Mouse (Mus musculus) myocyte (in vitro differentiated cells): ENCODE results near the gene Gipr. TPM values are rescaled to one million over a fixed set of nuclear protein-coding genes. Genes with fewer than 3 reads are reported as not detected.

Source experiments
- H3K27me3 ChIP-seq: one replicate; pipeline ENCODE4 v1.6.1; 2011; ENCODE audit not compliant: control insufficient read depth, insufficient read depth, insufficient read length
- H3K36me3 ChIP-seq: one replicate; pipeline ENCODE4 v1.6.1; 2011; ENCODE audit not compliant: control insufficient read depth, insufficient read depth
- H3K4me2 ChIP-seq: one replicate; pipeline ENCODE4 v1.6.1; 2011; ENCODE audit warnings: low read depth, control low read depth
- H3K4me3 ChIP-seq: one replicate; pipeline ENCODE4 v1.5.1; 2011; ENCODE audit warnings: mild to moderate bottlenecking, control low read depth, moderate library complexity
- H3K79me2 ChIP-seq: one replicate; pipeline ENCODE4 v1.6.1; 2011; ENCODE audit not compliant: control insufficient read depth, insufficient read depth
- H3ac ChIP-seq: one replicate; pipeline ENCODE4 v1.6.1; 2011; ENCODE audit not compliant: control insufficient read depth, insufficient read length
- CEBPB ChIP-seq: IDR thresholded peaks from 2 replicates; pipeline ENCODE4 v1.6.1; 2011; ENCODE audit warnings: mild to moderate bottlenecking, moderate library complexity; ENCODE audit not compliant: poor library complexity, insufficient read depth, severe bottlenecking
- E2F4 ChIP-seq: IDR thresholded peaks from one replicate; pipeline ENCODE4 v1.6.1; 2011; ENCODE audit warnings: mild to moderate bottlenecking, control low read depth, moderate library complexity; ENCODE audit not compliant: insufficient read depth
- MAX ChIP-seq: IDR thresholded peaks from one replicate; pipeline ENCODE4 v1.6.1; 2011; ENCODE audit warnings: low read depth, mild to moderate bottlenecking, control low read depth
- MYOD1 ChIP-seq, 3 experiments: IDR thresholded peaks; one replicate each; pipeline ENCODE4 v1.6.1; 2011; ENCODE audit warnings: control low read depth in 2 of 3, low read depth in 2 of 3, mild to moderate bottlenecking in 2 of 3, moderate library complexity in 1 of 3; ENCODE audit not compliant: insufficient read length in 2 of 3, control insufficient read depth in 1 of 3
- MYOG ChIP-seq, 3 experiments: IDR thresholded peaks; one replicate each; pipeline ENCODE4 v1.6.1; 2011; ENCODE audit warnings: control low read depth in 2 of 3, low read depth in 2 of 3, mild to moderate bottlenecking in 2 of 3; ENCODE audit not compliant: insufficient read length in 2 of 3, control insufficient read depth in 1 of 3, insufficient read depth in 1 of 3
- POLR2A ChIP-seq: IDR thresholded peaks from one replicate; pipeline ENCODE4 v1.6.1; 2011; ENCODE audit warnings: low read depth, mild to moderate bottlenecking, control low read depth, moderate library complexity; ENCODE audit not compliant: insufficient read length
- POLR2AphosphoS2 ChIP-seq: IDR thresholded peaks from one replicate; pipeline ENCODE4 v1.6.1; 2011; ENCODE audit warnings: low read depth, control low read depth; ENCODE audit not compliant: insufficient read length
- REST ChIP-seq: IDR thresholded peaks from one replicate; pipeline ENCODE4 v1.6.1; 2011; ENCODE audit warnings: mild to moderate bottlenecking, control low read depth, moderate library complexity; ENCODE audit not compliant: insufficient read depth, insufficient read length
- SRF ChIP-seq: IDR thresholded peaks from one replicate; pipeline ENCODE4 v1.6.1; 2011; ENCODE audit warnings: low read depth; ENCODE audit not compliant: control insufficient read depth, insufficient read length
- TCF12 ChIP-seq: IDR thresholded peaks from one replicate; pipeline ENCODE4 v1.6.1; 2011; ENCODE audit warnings: mild to moderate bottlenecking, control low read depth; ENCODE audit not compliant: poor library complexity, insufficient read depth, severe bottlenecking
- TCF3 ChIP-seq: IDR thresholded peaks from one replicate; pipeline ENCODE4 v1.6.1; 2011; ENCODE audit warnings: low read depth, control low read depth; ENCODE audit not compliant: insufficient read length
- USF1 ChIP-seq: IDR thresholded peaks from one replicate; pipeline ENCODE4 v1.6.1; 2011; ENCODE audit warnings: low read depth, mild to moderate bottlenecking, control low read depth, moderate library complexity
- polyA plus RNA-seq: library from polyadenylated mRNA; unstranded; fragments of >200 nt; fragmentation: generic; extraction: Trizol; gene quantifications from one replicate; pipeline ENCODE4 v1.2.1, GENCODE M21; 2012; ENCODE audit warnings: missing spikeins

Gene Gipr
- polyA plus RNA-seq, 1 experiment = 0.48 TPM

GRCm38 (mm10) chr7:19175708-19176515 is 10.0 kb upstream of the Gipr start, which contains the start of gene Eml2:
Gene Eml2, plus strand, starts transcription at chr7:19176421.
- Histone ChIP-seq H3ac (no peak within 1 kb of the TSS), H3K4me3 (no peak within 1 kb of the TSS)

GRCm38 (mm10) chr7:19172874-19173273 is 6.9 kb upstream of the Gipr start:
- Histone ChIP-seq H3K4me3 (no peak overlapping the region), H3K4me2 (peak overlapping the region; percentile 15), H3K79me2 (no peaks in the 10 kb centered on the region), H3K27me3 (no peaks in the 10 kb centered on the region), H3K36me3 (no peaks in the 10 kb centered on the region), H3ac (no peak overlapping the region)
- no peak for TF ChIP-seq CEBPB
- no peak for TF ChIP-seq SRF
- TF ChIP-seq USF1 = no peak
- no peak for TF ChIP-seq TCF3
- no peak for TF ChIP-seq MYOG (IDR thresholded peaks at IDR 0.05; ENCODE audit: control insufficient read depth in 1 of 3, insufficient read depth in 1 of 3, insufficient read length in 2 of 3, low read depth in 2 of 3)
- no peak for TF ChIP-seq MAX
- TF ChIP-seq E2F4 = no peak
- TF ChIP-seq REST = no peak
- TF ChIP-seq TCF12 = no peak
- no peak for TF ChIP-seq MYOD1 (IDR thresholded peaks at IDR 0.05; ENCODE audit: control insufficient read depth in 1 of 3, insufficient read length in 2 of 3, low read depth in 2 of 3)
- TF ChIP-seq POLR2A = no peak
- no peak for TF ChIP-seq POLR2AphosphoS2

More at GRCm38 (mm10) chr7:19175708-19176515, 10.0 kb upstream of the Gipr start, which contains the start of gene Eml2:
- Histone ChIP-seq H3K36me3 (no peaks in the 10 kb centered on the region), H3K79me2 (no peaks in the 10 kb centered on the region), H3K4me2 (no peak within 1 kb of the TSS), H3K27me3 (no peaks in the 10 kb centered on the region)
- TF ChIP-seq CEBPB = no peak
- peak; percentile 58 for TF ChIP-seq TCF3
- TF ChIP-seq MYOG (IDR thresholded peaks at IDR 0.05; ENCODE audit: control insufficient read depth in 1 of 3, insufficient read depth in 1 of 3, insufficient read length in 2 of 3, low read depth in 2 of 3) = no peak
- no peak for TF ChIP-seq REST
- no peak for TF ChIP-seq MAX
- TF ChIP-seq SRF = no peak
- TF ChIP-seq TCF12 = peak; percentile 76
- TF ChIP-seq MYOD1 (IDR thresholded peaks at IDR 0.05; ENCODE audit: control insufficient read depth in 1 of 3, insufficient read length in 2 of 3, low read depth in 2 of 3) = peak; percentile 92 to 96 (median 96)
- TF ChIP-seq POLR2A = no peak
- TF ChIP-seq USF1 = no peak
- TF ChIP-seq E2F4 = no peak
- TF ChIP-seq POLR2AphosphoS2 = no peak

GRCm38 (mm10) chr7:19171831-19172230 is 5.9 kb upstream of the Gipr start:
- no peaks in the 10 kb centered on the region for H3K36me3 ChIP-seq
- no peak overlapping the region for H3K4me2 ChIP-seq
- no peaks in the 10 kb centered on the region for H3K27me3 ChIP-seq
- no peaks in the 10 kb centered on the region for H3K79me2 ChIP-seq
- H3ac ChIP-seq = no peak overlapping the region
- TF ChIP-seq POLR2A (no peak), TCF3 (no peak), TCF12 (no peak), E2F4 (no peak), SRF (no peak), CEBPB (no peak), MYOG (IDR thresholded peaks at IDR 0.05; ENCODE audit: control insufficient read depth in 1 of 3, insufficient read depth in 1 of 3, insufficient read length in 2 of 3, low read depth in 2 of 3) (no peak), MYOD1 (IDR thresholded peaks at IDR 0.05; ENCODE audit: control insufficient read depth in 1 of 3, insufficient read length in 2 of 3, low read depth in 2 of 3) (no peak), MAX (no peak), REST (no peak), POLR2AphosphoS2 (no peak), USF1 (no peak)
- H3K4me3 ChIP-seq = no peak overlapping the region

GRCm38 (mm10) chr7:19170142-19170541 is 4.2 kb upstream of the Gipr start:
- Histone ChIP-seq H3ac (no peak overlapping the region), H3K27me3 (no peaks in the 10 kb centered on the region), H3K36me3 (no peaks in the 10 kb centered on the region), H3K4me2 (no peak overlapping the region), H3K4me3 (no peak overlapping the region), H3K79me2 (no peaks in the 10 kb centered on the region)
- no peak for TF ChIP-seq E2F4

- Histone ChIP-seq H3K36me3 (no peaks in the 10 kb centered on the region), H3K4me3 (no peak overlapping the region), H3K4me2 (no peak overlapping the region), H3K27me3 (no peaks in the 10 kb centered on the region), H3ac (no peak overlapping the region), H3K79me2 (no peaks in the 10 kb centered on the region)
- TF ChIP-seq USF1 (no peak), POLR2A (no peak), MYOD1 (IDR thresholded peaks at IDR 0.05; ENCODE audit: control insufficient read depth in 1 of 3, insufficient read length in 2 of 3, low read depth in 2 of 3) (no peak), MAX (no peak), E2F4 (no peak), MYOG (IDR thresholded peaks at IDR 0.05; ENCODE audit: control insufficient read depth in 1 of 3, insufficient read depth in 1 of 3, insufficient read length in 2 of 3, low read depth in 2 of 3) (no peak), TCF12 (no peak), CEBPB (no peak), POLR2AphosphoS2 (no peak), REST (no peak), TCF3 (no peak), SRF (no peak)
These were observed 3.6 kb upstream of the Gipr start for GRCm38 (mm10) chr7:19169506-19169905.
